Mouse (Mus musculus): ENCODE results near the gene Manba. TPM values are rescaled to one million over a fixed set of nuclear protein-coding genes. Genes with fewer than 3 reads are reported as not detected.

The Manba gene
- total and polyA plus RNA-seq, 2 experiments from 2014 or later, result 7.2 to 14.0 TPM

DNA sequence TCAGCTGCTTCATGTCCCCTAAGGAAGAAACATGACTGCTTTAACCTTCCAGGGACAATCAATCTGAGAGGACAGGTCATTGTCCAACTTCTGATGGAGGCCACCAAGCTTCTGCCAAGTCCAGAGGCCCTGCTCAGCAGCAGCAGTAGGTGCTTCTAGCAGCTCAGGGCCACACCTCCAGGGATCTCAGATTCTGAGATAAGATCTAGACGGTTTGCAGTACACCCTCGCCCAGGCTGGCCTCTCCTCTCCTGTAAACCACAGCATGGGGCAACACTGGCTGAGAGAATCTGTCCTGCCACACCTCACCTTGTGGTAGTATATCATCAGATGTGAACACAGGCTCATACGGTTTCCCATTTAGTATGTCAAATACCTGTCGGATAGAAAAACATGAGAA is 105.1 kb downstream of the Manba start:
- no peak for ATAC-seq (ENCODE audit: low FRiP score)
- Histone ChIP-seq H3K27me3 (ENCODE audit: insufficient read depth, low read length) (no peaks in the 10 kb centered on the region), H3K9ac (replicated peaks; ENCODE audit: low read length, poor library complexity, severe bottlenecking) (no peak overlapping the region), H3K9me3 (ENCODE audit: low read length) (no peaks in the 10 kb centered on the region), H3K36me3 (ENCODE audit: insufficient read depth, low read length) (peaks cover 50% of the 10 kb centered on the region), H3K27ac (ENCODE audit: low read depth, low read length) (no peak overlapping the region), H3K4me3 (ENCODE audit: low read depth, low read length) (no peak overlapping the region), H3K4me1 (ENCODE audit: insufficient read depth, low read length) (no peaks in the 10 kb centered on the region), H3K4me2 (ENCODE audit: low read depth, low read length, poor library complexity, severe bottlenecking) (no peak overlapping the region)
- TF ChIP-seq CTCF (IDR thresholded peaks at IDR 0.05), result no peak
- DNase-seq (ENCODE audit: low spot score), result no peak
- WGBS, result 90% methylated on average over 4 of the region's 4 CpGs

GRCm38 (mm10) chr3:135591376-135591775 is 106.0 kb downstream of the Manba start:
- Histone ChIP-seq H3K36me3 (ENCODE audit: insufficient read depth, low read length) (peaks cover 46% of the 10 kb centered on the region), H3K9ac (replicated peaks; ENCODE audit: low read length, poor library complexity, severe bottlenecking) (no peak overlapping the region), H3K4me2 (ENCODE audit: low read depth, low read length, poor library complexity, severe bottlenecking) (no peak overlapping the region), H3K27me3 (ENCODE audit: insufficient read depth, low read length) (no peaks in the 10 kb centered on the region), H3K9me3 (ENCODE audit: low read length) (no peaks in the 10 kb centered on the region), H3K4me3 (ENCODE audit: low read depth, low read length) (no peak overlapping the region), H3K27ac (ENCODE audit: low read depth, low read length) (no peak overlapping the region), H3K4me1 (ENCODE audit: insufficient read depth, low read length) (no peaks in the 10 kb centered on the region)
- no peak for DNase-seq (ENCODE audit: low spot score)
- 76% methylated on average over 5 of the region's 5 CpGs for WGBS
- no peak for TF ChIP-seq CTCF (IDR thresholded peaks at IDR 0.05)
- ATAC-seq (ENCODE audit: low FRiP score), result no peak

- H3K4me2 ChIP-seq (ENCODE audit: low read depth, low read length, poor library complexity, severe bottlenecking), result no peak overlapping the region
- ATAC-seq (ENCODE audit: low FRiP score) (no peak), DNase-seq (ENCODE audit: low spot score) (no peak)
- H3K27me3 ChIP-seq (ENCODE audit: insufficient read depth, low read length), result no peaks in the 10 kb centered on the region
- no peak for TF ChIP-seq CTCF (IDR thresholded peaks at IDR 0.05)
- H3K4me1 ChIP-seq (ENCODE audit: insufficient read depth, low read length), result no peaks in the 10 kb centered on the region
- H3K9ac ChIP-seq (replicated peaks; ENCODE audit: low read length, poor library complexity, severe bottlenecking), result no peak overlapping the region
- no peak overlapping the region for H3K4me3 ChIP-seq (ENCODE audit: low read depth, low read length)
- peaks cover 44% of the 10 kb centered on the region for H3K36me3 ChIP-seq (ENCODE audit: insufficient read depth, low read length)
- WGBS, result 72% methylated on average over 4 of the region's 4 CpGs
- no peak overlapping the region for H3K27ac ChIP-seq (ENCODE audit: low read depth, low read length)
- no peaks in the 10 kb centered on the region for H3K9me3 ChIP-seq (ENCODE audit: low read length)
These were observed 106.6 kb downstream of the Manba start for GRCm38 (mm10) chr3:135592011-135592410.

DNA sequence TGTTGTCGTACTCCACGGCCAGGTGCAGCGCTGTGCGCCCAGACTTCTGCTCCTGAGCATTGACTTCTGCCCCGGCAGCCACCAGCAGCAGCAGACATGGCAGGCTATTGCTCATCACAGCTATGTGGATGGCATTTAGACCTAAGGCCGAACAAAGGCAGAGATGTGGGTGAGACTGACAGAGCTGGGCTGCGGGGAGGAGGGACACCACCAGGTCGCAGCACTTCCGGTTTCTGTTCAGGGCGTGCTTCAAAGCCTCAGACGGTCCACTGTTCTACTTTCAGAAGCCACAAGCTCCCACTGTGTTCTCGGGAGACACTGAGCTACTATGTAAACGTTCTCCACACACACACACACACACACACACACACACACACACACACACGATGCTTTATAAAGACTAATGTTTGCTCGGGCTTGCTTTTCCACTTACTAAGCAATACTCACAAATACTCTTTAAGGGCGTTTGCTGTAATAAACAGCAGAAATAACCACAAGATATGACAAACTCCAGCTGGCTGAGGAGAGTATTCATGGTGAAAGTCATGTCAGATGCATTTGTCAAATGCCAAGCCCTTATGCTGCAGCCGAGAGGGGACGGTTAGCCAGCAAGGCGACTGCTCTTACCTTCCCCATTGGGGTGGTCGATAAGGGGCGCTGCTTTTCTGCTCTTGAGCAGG is 109.0 kb downstream of the Manba start:
- ATAC-seq (ENCODE audit: low FRiP score) (peak; percentile 43; the same call in 1 of the 2 replicates), DNase-seq (ENCODE audit: low spot score) (peak; percentile 26)
- WGBS, result 74% methylated on average over 21 of the region's 21 CpGs
- H3K9me3 ChIP-seq (ENCODE audit: low read length), result no peaks in the 10 kb centered on the region
- no peaks in the 10 kb centered on the region for H3K27me3 ChIP-seq (ENCODE audit: insufficient read depth, low read length)
- no peaks in the 10 kb centered on the region for H3K4me1 ChIP-seq (ENCODE audit: insufficient read depth, low read length)
- no peak overlapping the region for H3K4me2 ChIP-seq (ENCODE audit: low read depth, low read length, poor library complexity, severe bottlenecking)
- H3K4me3 ChIP-seq (ENCODE audit: low read depth, low read length), result no peak overlapping the region
- H3K9ac ChIP-seq (replicated peaks; ENCODE audit: low read length, poor library complexity, severe bottlenecking), result no peak overlapping the region
- H3K36me3 ChIP-seq (ENCODE audit: insufficient read depth, low read length), result peaks cover 32% of the 10 kb centered on the region
- TF ChIP-seq CTCF (IDR thresholded peaks at IDR 0.05), result no peak
- peak overlapping the region; percentile 51; the same call in 1 of the 2 replicates for H3K27ac ChIP-seq (ENCODE audit: low read depth, low read length)

- Histone ChIP-seq H3K4me3 (ENCODE audit: low read depth, low read length) (no peak overlapping the region), H3K27ac (ENCODE audit: low read depth, low read length) (no peak overlapping the region), H3K4me1 (ENCODE audit: insufficient read depth, low read length) (no peaks in the 10 kb centered on the region), H3K9ac (replicated peaks; ENCODE audit: low read length, poor library complexity, severe bottlenecking) (no peak overlapping the region), H3K9me3 (ENCODE audit: low read length) (no peaks in the 10 kb centered on the region), H3K36me3 (ENCODE audit: insufficient read depth, low read length) (peaks cover 36% of the 10 kb centered on the region), H3K4me2 (ENCODE audit: low read depth, low read length, poor library complexity, severe bottlenecking) (no peak overlapping the region), H3K27me3 (ENCODE audit: insufficient read depth, low read length) (no peaks in the 10 kb centered on the region)
- 54% methylated on average over 4 of the region's 4 CpGs for WGBS
- no peak for TF ChIP-seq CTCF (IDR thresholded peaks at IDR 0.05)
- ATAC-seq (ENCODE audit: low FRiP score), result no peak
- no peak for DNase-seq (ENCODE audit: low spot score)
These were observed 111.6 kb downstream of the Manba start for GRCm38 (mm10) chr3:135597014-135597413.

DNA sequence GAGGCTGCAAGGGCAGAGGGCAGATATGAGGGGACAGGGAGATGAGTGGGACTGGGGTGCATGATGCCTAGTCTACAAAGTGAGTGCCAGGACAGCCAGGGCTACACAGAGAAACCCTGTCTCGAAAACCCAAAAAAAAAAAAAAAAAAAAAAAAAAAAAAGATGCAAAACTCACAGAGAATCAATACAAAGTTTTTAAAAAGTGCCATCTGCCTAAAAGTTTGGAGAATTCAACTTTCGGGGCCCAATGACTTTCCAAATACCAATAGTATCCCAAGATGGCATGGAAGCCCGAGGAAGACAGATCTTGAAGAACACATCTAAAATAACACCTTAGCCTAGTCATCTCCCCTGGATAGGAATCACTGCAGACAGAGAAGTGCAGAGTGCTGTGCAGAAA is 112.9 kb downstream of the Manba start:
- ATAC-seq (ENCODE audit: low FRiP score) (no peak), DNase-seq (ENCODE audit: low spot score) (no peak)
- H3K4me3 ChIP-seq (ENCODE audit: low read depth, low read length), result no peak overlapping the region
- no peak overlapping the region for H3K27ac ChIP-seq (ENCODE audit: low read depth, low read length)
- TF ChIP-seq CTCF (IDR thresholded peaks at IDR 0.05), result no peak
- no peaks in the 10 kb centered on the region for H3K27me3 ChIP-seq (ENCODE audit: insufficient read depth, low read length)
- H3K9me3 ChIP-seq (ENCODE audit: low read length), result no peaks in the 10 kb centered on the region
- H3K9ac ChIP-seq (replicated peaks; ENCODE audit: low read length, poor library complexity, severe bottlenecking), result no peak overlapping the region
- H3K36me3 ChIP-seq (ENCODE audit: insufficient read depth, low read length), result peaks cover 40% of the 10 kb centered on the region
- no peaks in the 10 kb centered on the region for H3K4me1 ChIP-seq (ENCODE audit: insufficient read depth, low read length)
- 93% methylated on average over 3 of the region's 3 CpGs for WGBS
- H3K4me2 ChIP-seq (ENCODE audit: low read depth, low read length, poor library complexity, severe bottlenecking), result no peak overlapping the region
